In the genomic region with DNA sequence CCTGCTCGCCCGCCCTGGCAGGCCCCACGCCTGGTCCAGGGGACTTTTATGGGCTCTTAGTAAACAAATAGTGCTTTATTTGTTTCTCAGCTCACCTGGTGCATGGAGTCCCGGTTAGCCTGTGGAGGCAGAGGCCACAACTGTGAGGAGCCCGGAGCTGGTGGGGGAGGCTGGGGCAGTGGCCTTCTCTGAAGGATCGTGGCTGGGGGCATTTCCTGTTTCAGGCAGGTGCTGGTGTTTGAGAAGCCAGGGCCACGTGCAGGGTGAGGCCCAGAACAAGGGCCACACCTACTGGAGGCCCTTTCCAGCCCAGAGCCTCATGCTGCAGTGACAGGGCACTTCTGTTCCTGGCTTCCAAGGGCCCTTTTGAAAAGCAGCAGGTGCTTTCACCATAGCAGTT, we compare ENCODE assay signal across 15 mouse cellular contexts. TPM values are rescaled to one million over a fixed set of nuclear protein-coding genes. Genes with fewer than 3 reads are reported as not detected.
DNase-seq lines count a peak whose midpoint lies in the region; ATAC-seq and TF ChIP-seq lines count a peak whose summit lies in the region.
"Had no signal": no experiment of that assay in that cellular context is flagged by ENCODE, and none has a peak within 500 bp of the region (broad histone marks: within the 10 kb centered on the region; RNA-seq: fewer than 3 reads in every experiment).

No protein-coding gene starts in this region.

- no peak for TF ChIP-seq EP300 in liver, embryonic 14.5 days (IDR thresholded peaks at IDR 0.05; ENCODE audit: low read depth)

- no peak for TF ChIP-seq CTCF in thymus, adult 2 months (IDR thresholded peaks at IDR 0.05; ENCODE audit: borderline replicate concordance, control insufficient read depth, extremely low read depth, insufficient read depth, low read length, poor library complexity)
- TF ChIP-seq CTCF in liver, embryonic 14.5 days (IDR thresholded peaks at IDR 0.05; ENCODE audit: low read depth) = no peak

- 70% methylated on average over 7 of the region's 7 CpGs for WGBS in forebrain, embryonic 10.5 days
- WGBS in forebrain, embryonic 12.5 days = 67% methylated on average over 7 of the region's 7 CpGs
- 31% methylated on average over 7 of the region's 7 CpGs for WGBS in thymus, adult 2 months
- 37% methylated on average over 7 of the region's 7 CpGs for whole genome bisulfite sequencing in liver, embryonic 14.5 days (ENCODE audit: insufficient replicate concordance)
- WGBS in stomach, embryonic 14.5 days = 36% methylated on average over 7 of the region's 7 CpGs

- H3K4me3 ChIP-seq in forebrain, embryonic 10.5 days = no peak overlapping the region
- H3K4me3 ChIP-seq in forebrain, embryonic 12.5 days (replicated peaks) = no peak overlapping the region
- H3K4me3 ChIP-seq in thymus, adult 2 months (ENCODE audit: control insufficient read depth, insufficient read depth, low read length) = no peak overlapping the region
- H3K4me3 ChIP-seq in liver, embryonic 14.5 days (ENCODE audit: insufficient read depth in 1 of 2, low read depth in 2 of 2, low read length in 2 of 2) = no peak overlapping the region
- no peak overlapping the region for H3K4me3 ChIP-seq in stomach, embryonic 14.5 days (ENCODE audit: low read depth, low read length)
- H3K4me3 ChIP-seq: embryonic facial prominence, embryonic 15.5 days; layer of hippocampus, adult 2 months; myocyte had no signal

- no peak for DNase-seq in forebrain, embryonic 10.5 days (ENCODE audit: extremely low spot score, low spot score)
- peak; percentile 29 for DNase-seq in thymus, postnatal 14 days
- no peak for DNase-seq in thymus, adult 2 months
- no peak for DNase-seq in liver, embryonic 14.5 days (ENCODE audit: low read depth in 3 of 3, low spot score in 3 of 3)
- no peak for DNase-seq in layer of hippocampus, adult 9-10 months (ENCODE audit: low spot score)
- no peak for DNase-seq in ovary, postnatal 10 days (ENCODE audit: low spot score)
- DNase-seq: adrenal gland, postnatal 25 days; cerebellum, adult 8-10 months had no signal

- no peak for ATAC-seq in forebrain, embryonic 12.5 days (ENCODE audit: low FRiP score)
- ATAC-seq in liver, embryonic 14.5 days (ENCODE audit: insufficient read depth) = peak; percentile 82
- ATAC-seq in stomach, embryonic 14.5 days (ENCODE audit: insufficient number of reproducible peaks, insufficient read depth, low FRiP score, low read depth) = peak; percentile 64
- ATAC-seq: hindbrain, postnatal 0 days; Patski had no signal

- H3K9me3 ChIP-seq in forebrain, embryonic 10.5 days = no peaks in the 10 kb centered on the region; the same call in 1 of the 2 replicates
- no peaks in the 10 kb centered on the region for H3K9me3 ChIP-seq in forebrain, embryonic 12.5 days
- H3K9me3 ChIP-seq in liver, embryonic 14.5 days (ENCODE audit: control insufficient read depth, low read length) = no peaks in the 10 kb centered on the region
- no peaks in the 10 kb centered on the region for H3K9me3 ChIP-seq in stomach, embryonic 14.5 days (ENCODE audit: control insufficient read depth, low read depth, low read length)
- H3K9me3 ChIP-seq: embryonic facial prominence, embryonic 15.5 days had no signal

- no peaks in the 10 kb centered on the region for H3K36me3 ChIP-seq in forebrain, embryonic 10.5 days (replicated peaks)
- no peaks in the 10 kb centered on the region for H3K36me3 ChIP-seq in forebrain, embryonic 12.5 days (replicated peaks)
- H3K36me3 ChIP-seq in thymus, adult 2 months (ENCODE audit: control insufficient read depth, insufficient read depth, low read length) = no peaks in the 10 kb centered on the region
- H3K36me3 ChIP-seq in liver, embryonic 14.5 days (replicated peaks; ENCODE audit: control insufficient read depth, insufficient read depth, low read depth) = no peaks in the 10 kb centered on the region
- H3K36me3 ChIP-seq in stomach, embryonic 14.5 days (ENCODE audit: control insufficient read depth, insufficient read depth, low read length) = no peaks in the 10 kb centered on the region
- H3K36me3 ChIP-seq: embryonic facial prominence, embryonic 15.5 days had no signal

- no peak for TF ChIP-seq POLR2A in thymus, adult 2 months (IDR thresholded peaks at IDR 0.05; ENCODE audit: control insufficient read depth, extremely low read depth, insufficient read depth, low read length, poor library complexity)

- peak overlapping the region; percentile 76 for H3K27ac ChIP-seq in forebrain, embryonic 10.5 days
- no peak overlapping the region for H3K27ac ChIP-seq in forebrain, embryonic 12.5 days
- H3K27ac ChIP-seq in thymus, adult 2 months (ENCODE audit: control insufficient read depth, insufficient read depth, low read length) = no peak overlapping the region
- peak overlapping the region; percentile 73 for H3K27ac ChIP-seq in liver, embryonic 14.5 days
- H3K27ac ChIP-seq in stomach, embryonic 14.5 days (ENCODE audit: low read length) = peak overlapping the region; percentile 77; the same call in 1 of the 2 replicates
- H3K27ac ChIP-seq: embryonic facial prominence, embryonic 15.5 days; hindbrain, postnatal 0 days; layer of hippocampus, adult 2 months had no signal

- no peak overlapping the region for H3K9ac ChIP-seq in forebrain, embryonic 12.5 days
- peak overlapping the region; percentile 62 for H3K9ac ChIP-seq in liver, embryonic 14.5 days (replicated peaks)
- H3K9ac ChIP-seq in stomach, embryonic 14.5 days (replicated peaks; ENCODE audit: low read depth, low read length) = no peak overlapping the region
- H3K9ac ChIP-seq: embryonic facial prominence, embryonic 15.5 days had no signal

- peaks cover 74% of the 10 kb centered on the region for H3K4me1 ChIP-seq in forebrain, embryonic 10.5 days
- H3K4me1 ChIP-seq in forebrain, embryonic 12.5 days = peaks cover 14% of the 10 kb centered on the region
- H3K4me1 ChIP-seq in thymus, adult 2 months (replicated peaks; ENCODE audit: control insufficient read depth, insufficient read depth, low read length) = peaks cover 15% of the 10 kb centered on the region
- peaks cover 12 to 18% of the 10 kb centered on the region in 2 experiments for H3K4me1 ChIP-seq in liver, embryonic 14.5 days (replicated peaks; ENCODE audit: control insufficient read depth in 2 of 2, insufficient read depth in 2 of 2, low read length in 1 of 2)
- peaks cover 4% of the 10 kb centered on the region; the same call in 1 of the 2 replicates for H3K4me1 ChIP-seq in stomach, embryonic 14.5 days (ENCODE audit: control insufficient read depth, insufficient read depth, low read length)

- H3K4me2 ChIP-seq in forebrain, embryonic 12.5 days = no peak overlapping the region
- H3K4me2 ChIP-seq in liver, embryonic 14.5 days (ENCODE audit: low read depth) = peak overlapping the region; percentile 47
- no peak overlapping the region for H3K4me2 ChIP-seq in stomach, embryonic 14.5 days (replicated peaks; ENCODE audit: low read depth, low read length)
- H3K4me2 ChIP-seq: embryonic facial prominence, embryonic 15.5 days had no signal

- H3K27me3 ChIP-seq in forebrain, embryonic 10.5 days (ENCODE audit: poor library complexity, severe bottlenecking) = peaks cover 25% of the 10 kb centered on the region
- peaks cover 13% of the 10 kb centered on the region for H3K27me3 ChIP-seq in forebrain, embryonic 12.5 days
- no peaks in the 10 kb centered on the region; the same call in 1 of the 2 replicates for H3K27me3 ChIP-seq in thymus, adult 2 months (ENCODE audit: control insufficient read depth, insufficient read depth, low read length)
- H3K27me3 ChIP-seq in liver, embryonic 14.5 days (ENCODE audit: control insufficient read depth, insufficient read depth, low read length) = no peaks in the 10 kb centered on the region; the same call in 1 of the 2 replicates
- no peaks in the 10 kb centered on the region for H3K27me3 ChIP-seq in stomach, embryonic 14.5 days (ENCODE audit: control insufficient read depth, insufficient read depth, low read length)
- H3K27me3 ChIP-seq: Patski had no signal

RNA-seq across cellular contexts. Expression of a gene that starts 7.4 kb away (rescaled TPM):
- polyA plus RNA-seq in forebrain, embryonic 10.5 days (2016; fragmentation: Nextera tagmentation; extraction: Ambion mirVana) = 0.79 TPM in 1 of 2 replicates, not detected in the other
- polyA plus RNA-seq in forebrain, embryonic 12.5 days (2016; fragmentation: Nextera tagmentation; extraction: Ambion mirVana) = 0.83 TPM in 1 of 2 replicates, not detected in the other
- not detected in 2 replicates for polyA plus RNA-seq in thymus, adult 2 months (2012; rRNA removed)
- not detected in 2 replicates for polyA plus RNA-seq in liver, embryonic 14.5 days (2012; rRNA removed)
- polyA plus RNA-seq in liver, embryonic 14.5 days (2014; fragmentation: Nextera tagmentation; extraction: Ambion mirVana) = not detected in 2 replicates
- polyA plus RNA-seq in stomach, embryonic 14.5 days (2014; fragmentation: Nextera tagmentation; extraction: Ambion mirVana) = 0.72 TPM in 1 of 2 replicates, not detected in the other
- polyA plus RNA-seq: embryonic facial prominence, embryonic 15.5 days; Patski had no signal

RNA-seq across cellular contexts. Expression of a gene that starts 39.5 kb away (rescaled TPM):
- 46.9 and 49.0 TPM in 2 replicates for polyA plus RNA-seq in forebrain, embryonic 10.5 days (2016; fragmentation: Nextera tagmentation; extraction: Ambion mirVana)
- 85.7 and 89.3 TPM in 2 replicates for polyA plus RNA-seq in forebrain, embryonic 12.5 days (2016; fragmentation: Nextera tagmentation; extraction: Ambion mirVana)
- 119 TPM in 2 replicates for polyA plus RNA-seq in thymus, adult 2 months (2012; rRNA removed)
- polyA plus RNA-seq in liver, embryonic 14.5 days (2012; rRNA removed) = 10.4 and 11.0 TPM in 2 replicates
- 4.1 and 5.4 TPM in 2 replicates for polyA plus RNA-seq in liver, embryonic 14.5 days (2014; fragmentation: Nextera tagmentation; extraction: Ambion mirVana)
- 30.8 and 33.7 TPM in 2 replicates for polyA plus RNA-seq in stomach, embryonic 14.5 days (2014; fragmentation: Nextera tagmentation; extraction: Ambion mirVana)

RNA-seq across cellular contexts. Expression of a gene that starts 40.1 kb away (rescaled TPM):
- 142 and 151 TPM in 2 replicates for polyA plus RNA-seq in forebrain, embryonic 10.5 days (2016; fragmentation: Nextera tagmentation; extraction: Ambion mirVana)
- polyA plus RNA-seq in forebrain, embryonic 12.5 days (2016; fragmentation: Nextera tagmentation; extraction: Ambion mirVana) = 98.8 and 112 TPM in 2 replicates
- 164 and 173 TPM in 2 replicates for polyA plus RNA-seq in thymus, adult 2 months (2012; rRNA removed)
- 60.8 and 82.6 TPM in 2 replicates for polyA plus RNA-seq in liver, embryonic 14.5 days (2012; rRNA removed)
- 142 and 148 TPM in 2 replicates for polyA plus RNA-seq in liver, embryonic 14.5 days (2014; fragmentation: Nextera tagmentation; extraction: Ambion mirVana)
- 155 and 171 TPM in 2 replicates for polyA plus RNA-seq in stomach, embryonic 14.5 days (2014; fragmentation: Nextera tagmentation; extraction: Ambion mirVana)

Comparison
In these comparisons a context has a peak if more than half of its experiments do, and no peak if none do; other contexts are left out.
1. H3K27ac ChIP-seq: peak in forebrain, embryonic 10.5 days (single experiment), liver, embryonic 14.5 days (single experiment) and stomach, embryonic 14.5 days (single experiment); none in forebrain, embryonic 12.5 days (single experiment) and thymus, adult 2 months (single experiment).